Mouse (Mus musculus) kidney, embryonic 14.5 days (tissue): ENCODE data around the gene 4931428L18Rik. TPM values are rescaled to one million over a fixed set of nuclear protein-coding genes. Genes with fewer than 3 reads are reported as not detected.

ENCODE experiments used
- ATAC-seq: fragments of 200-750 bp; cut with Nextera tagmentation; 2 replicates; pipeline ENCODE4 v1.8.0; 2017; ENCODE audit warnings: moderate number of reproducible peaks, mild to moderate bottlenecking, moderate TSS enrichment, moderate library complexity; ENCODE audit not compliant: low FRiP score, low TSS enrichment
- H3K27ac ChIP-seq: fragments of 300-500 bp; sonication (generic); 2 replicates; pipeline ENCODE4 v1.5.1; 2014; ENCODE audit warnings: low read depth, mild to moderate bottlenecking, low read length, moderate library complexity, mixed read lengths
- H3K27me3 ChIP-seq: fragments of 300-500 bp; sonication (generic); 2 replicates; pipeline ENCODE4 v1.6.1; 2014; ENCODE audit warnings: mild to moderate bottlenecking, low read length; ENCODE audit not compliant: control insufficient read depth, insufficient read depth
- H3K36me3 ChIP-seq: fragments of 300-500 bp; sonication (generic); 2 replicates; pipeline ENCODE4 v1.6.1; 2014; ENCODE audit warnings: low read length, mixed read lengths; ENCODE audit not compliant: control insufficient read depth, insufficient read depth
- H3K4me1 ChIP-seq: fragments of 300-500 bp; sonication (generic); 2 replicates; pipeline ENCODE4 v1.6.1; 2014; ENCODE audit warnings: low read length, mixed read lengths; ENCODE audit not compliant: control insufficient read depth, insufficient read depth
- H3K4me2 ChIP-seq: fragments of 300-500 bp; sonication (generic); replicated peaks from 2 replicates; pipeline ENCODE4 v1.6.1; 2014; ENCODE audit warnings: low read depth, mild to moderate bottlenecking, low read length
- H3K4me3 ChIP-seq: fragments of 300-500 bp; sonication (generic); 2 replicates; pipeline ENCODE4 v1.5.1; 2014; ENCODE audit warnings: mild to moderate bottlenecking, low read length
- H3K9ac ChIP-seq: fragments of 300-500 bp; sonication (generic); 2 replicates; pipeline ENCODE4 v1.6.1; 2014; ENCODE audit warnings: low read depth, mild to moderate bottlenecking, low read length, moderate library complexity
- H3K9me3 ChIP-seq: fragments of 300-500 bp; sonication (generic); 2 replicates; pipeline ENCODE4 v1.6.1; 2016; ENCODE audit warnings: low read length; ENCODE audit not compliant: control insufficient read depth
- WGBS: fragments of 180-500 bp; shearing (Covaris S2); extraction: QIAGEN DNeasy Blood & Tissue Kit; methylation state at CpG from one replicate; pipeline ENCODE4 v1.1.7; 2014; 5-methylcytosine and 5-hydroxymethylcytosine counted together
- polyA plus RNA-seq: library from polyadenylated mRNA; unstranded; fragments of >200 nt; fragmentation: Nextera tagmentation; extraction: Ambion mirVana; gene quantifications from 2 replicates; pipeline ENCODE4 v1.2.1, GENCODE M21; 2014

4931428L18Rik gene
- polyA plus RNA-seq, 1 experiment from 2014 or later = not detected

DNA sequence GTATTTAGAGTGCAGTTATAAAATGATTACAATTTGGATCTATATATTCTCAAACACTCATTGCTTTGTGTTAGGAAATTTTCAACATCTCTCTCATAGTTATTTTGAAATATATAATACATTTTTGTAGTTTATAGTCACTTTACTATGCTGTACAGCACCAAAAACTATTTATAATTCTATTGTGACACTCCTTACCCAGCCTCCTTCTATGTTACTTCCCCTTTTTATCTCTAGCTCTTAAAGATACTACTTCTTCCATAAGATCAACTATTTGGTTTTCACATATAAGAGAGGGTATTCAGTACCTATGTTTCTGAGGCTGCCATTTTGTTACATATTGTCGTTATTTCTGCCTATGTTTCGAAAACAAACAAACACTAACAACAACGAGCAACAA, 114.5 kb downstream of the 4931428L18Rik start:
- no peak overlapping the region for H3K27ac ChIP-seq
- H3K4me1 ChIP-seq = no peaks in the 10 kb centered on the region
- no peaks in the 10 kb centered on the region for H3K36me3 ChIP-seq
- H3K4me2 ChIP-seq = no peak overlapping the region
- 90% methylated on average over 3 of the region's 3 CpGs for WGBS
- no peak overlapping the region for H3K4me3 ChIP-seq
- no peaks in the 10 kb centered on the region for H3K27me3 ChIP-seq
- no peaks in the 10 kb centered on the region for H3K9me3 ChIP-seq
- H3K9ac ChIP-seq = no peak overlapping the region
- ATAC-seq = no peak

DNA sequence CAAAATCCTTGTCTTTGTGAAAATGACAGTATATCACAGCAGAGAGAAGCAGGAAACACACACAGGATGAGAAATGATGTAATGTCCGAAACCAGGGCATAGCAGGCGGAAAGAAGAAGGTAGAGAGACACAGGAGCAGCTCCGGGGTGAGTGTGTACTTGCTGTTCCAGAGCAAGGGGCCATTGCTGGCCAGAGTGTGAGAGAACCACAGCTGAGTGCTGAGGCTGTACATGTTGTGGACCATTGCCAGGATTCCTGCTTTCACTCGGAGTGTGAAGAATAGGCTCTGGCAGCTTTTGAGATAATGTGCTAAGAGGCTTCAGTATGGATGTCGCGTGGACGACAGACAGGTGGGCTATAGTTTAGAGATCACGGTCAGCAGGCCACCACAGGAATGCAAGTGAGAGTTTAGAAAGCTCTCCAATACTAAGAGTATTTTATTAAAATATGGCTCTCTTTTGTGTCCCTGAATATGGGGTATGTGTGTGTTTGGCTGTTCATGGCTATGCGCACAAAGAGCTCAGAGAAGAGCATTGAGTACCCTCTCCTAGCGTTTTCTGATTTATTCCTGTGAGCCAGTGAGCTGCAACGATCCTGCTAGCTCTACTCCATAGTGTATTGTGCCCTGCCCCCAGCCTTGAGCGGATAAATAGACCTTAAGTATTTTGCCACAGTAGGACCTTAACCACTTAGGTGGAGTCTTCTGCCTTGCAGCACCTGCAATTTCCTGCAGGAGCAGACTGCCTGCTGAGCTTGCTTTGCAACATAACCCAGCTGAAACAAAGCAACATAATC, 119.4 kb downstream of the 4931428L18Rik start:
- no peak overlapping the region for H3K4me2 ChIP-seq
- no peak overlapping the region for H3K27ac ChIP-seq
- no peak for ATAC-seq

DNA sequence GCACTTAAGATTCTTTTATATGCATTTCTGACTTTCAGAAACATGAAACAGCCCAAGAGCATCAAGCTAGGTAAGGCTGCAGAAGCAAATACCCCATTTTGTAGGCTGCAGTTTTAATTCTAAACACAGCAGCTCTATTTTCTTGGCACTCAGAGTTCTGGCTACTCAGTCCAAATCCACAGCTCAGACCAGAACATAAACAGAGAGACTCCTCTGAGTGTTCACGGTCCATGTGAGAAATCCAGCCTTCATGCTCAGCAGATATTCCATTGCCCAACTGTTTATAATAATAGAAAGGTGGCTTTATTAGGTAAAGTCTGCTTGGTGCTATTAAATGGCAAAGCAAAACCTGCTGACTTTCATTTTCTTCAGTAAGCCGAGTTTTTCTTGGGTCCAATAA, 120.2 kb downstream of the 4931428L18Rik start:
- Histone ChIP-seq H3K4me2 (no peak overlapping the region), H3K27me3 (no peaks in the 10 kb centered on the region), H3K27ac (no peak overlapping the region), H3K4me3 (no peak overlapping the region), H3K9me3 (no peaks in the 10 kb centered on the region), H3K4me1 (no peaks in the 10 kb centered on the region), H3K36me3 (no peaks in the 10 kb centered on the region), H3K9ac (no peak overlapping the region)
- no peak for ATAC-seq
- 94% methylated on average over 2 of the region's 2 CpGs for WGBS

More for the DNA sequence above, 119.4 kb downstream of the 4931428L18Rik start:
- Histone ChIP-seq H3K4me1 (no peaks in the 10 kb centered on the region), H3K4me3 (no peak overlapping the region), H3K27me3 (no peaks in the 10 kb centered on the region), H3K9me3 (no peaks in the 10 kb centered on the region), H3K9ac (no peak overlapping the region), H3K36me3 (no peaks in the 10 kb centered on the region)
- 71% methylated on average over 12 of the region's 12 CpGs for WGBS

DNA sequence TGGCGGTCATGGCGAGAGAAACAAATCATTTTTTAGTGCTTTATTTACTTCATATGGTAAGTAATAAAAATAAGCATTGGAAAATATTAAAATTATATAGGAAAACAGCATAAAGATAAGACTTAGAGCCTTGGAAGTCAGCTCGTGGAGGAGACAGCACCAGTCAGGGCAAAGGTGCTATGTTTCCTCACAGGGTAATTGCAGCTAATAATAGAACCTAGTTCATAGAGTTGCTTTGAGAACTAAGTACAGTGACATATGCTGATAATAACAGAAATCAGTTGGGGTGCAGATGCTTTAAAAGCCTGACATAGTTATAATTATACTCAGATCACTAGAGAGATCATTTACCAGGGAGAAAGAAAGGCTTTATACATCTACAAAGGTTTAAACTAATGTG, 125.3 kb downstream of the 4931428L18Rik start:
- Histone ChIP-seq H3K4me2 (no peak overlapping the region), H3K4me3 (no peak overlapping the region), H3K9me3 (no peaks in the 10 kb centered on the region), H3K9ac (no peak overlapping the region), H3K27me3 (no peaks in the 10 kb centered on the region), H3K36me3 (no peaks in the 10 kb centered on the region), H3K4me1 (no peaks in the 10 kb centered on the region), H3K27ac (no peak overlapping the region)
- 87% methylated on average over 3 of the region's 3 CpGs for WGBS
- no peak for ATAC-seq

DNA sequence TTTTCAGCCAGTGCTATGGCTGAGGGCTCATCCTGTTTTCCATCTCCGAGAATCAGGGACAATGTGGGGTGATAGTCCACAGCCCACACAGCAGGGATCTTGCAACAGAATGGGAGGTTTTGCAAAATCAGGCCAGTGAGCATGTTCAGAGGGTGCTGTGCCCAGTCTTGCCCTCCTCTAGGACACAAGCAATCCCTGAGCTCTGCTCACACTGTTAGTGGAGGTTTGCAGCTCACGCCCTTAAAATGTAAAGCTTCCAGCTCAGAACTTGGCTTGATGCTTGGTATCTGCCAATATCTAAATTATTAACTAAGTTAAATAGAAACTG, 126.1 kb downstream of the 4931428L18Rik start:
- no peaks in the 10 kb centered on the region for H3K4me1 ChIP-seq
- H3K4me3 ChIP-seq = no peak overlapping the region
- H3K4me2 ChIP-seq = no peak overlapping the region
- H3K27me3 ChIP-seq = no peaks in the 10 kb centered on the region
- H3K27ac ChIP-seq = no peak overlapping the region
- H3K9me3 ChIP-seq = no peaks in the 10 kb centered on the region
- no peak overlapping the region for H3K9ac ChIP-seq
- WGBS = 66% methylated on average over 2 of the region's 2 CpGs
- no peaks in the 10 kb centered on the region for H3K36me3 ChIP-seq
- ATAC-seq = no peak

DNA sequence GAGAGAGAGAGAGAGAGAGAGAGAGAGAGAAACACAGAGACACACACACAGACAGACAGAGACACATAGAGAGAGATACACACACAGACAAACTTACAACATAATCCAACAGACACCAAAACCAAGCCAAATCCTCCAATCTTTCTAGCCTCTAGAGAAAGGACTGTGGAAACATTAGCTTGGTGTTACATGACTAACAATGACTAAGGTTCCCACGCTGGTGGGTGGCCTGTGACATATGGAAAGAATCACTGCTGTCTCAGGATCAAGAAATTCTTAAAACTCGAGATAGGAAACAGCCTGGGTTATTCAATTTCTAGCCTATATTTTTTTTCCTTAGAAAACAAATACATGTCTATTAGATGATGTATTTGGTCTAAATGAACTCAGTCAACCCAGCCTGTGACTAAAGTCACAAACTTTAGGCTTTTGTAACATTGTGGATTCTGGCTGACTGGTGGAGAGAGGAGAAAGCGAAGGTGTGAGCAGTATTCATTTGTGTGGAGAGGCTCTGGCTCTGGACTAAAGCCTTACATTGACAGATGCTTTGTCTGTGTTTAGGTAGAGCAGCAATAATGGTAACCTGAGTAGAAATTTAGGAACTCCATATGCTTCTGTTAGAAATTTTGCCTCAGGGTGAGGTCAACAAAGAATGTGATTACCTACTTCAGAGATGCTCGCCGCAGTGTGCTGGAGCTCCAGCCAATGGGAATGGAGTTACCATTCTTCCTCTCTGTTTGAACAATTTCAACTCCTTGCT, 126.6 kb downstream of the 4931428L18Rik start:
- no peak for ATAC-seq
- 54% methylated on average over 5 of the region's 5 CpGs for WGBS
- no peaks in the 10 kb centered on the region for H3K36me3 ChIP-seq
- no peak overlapping the region for H3K27ac ChIP-seq
- H3K4me3 ChIP-seq = no peak overlapping the region
- H3K9me3 ChIP-seq = no peaks in the 10 kb centered on the region
- H3K9ac ChIP-seq = no peak overlapping the region
- no peaks in the 10 kb centered on the region for H3K27me3 ChIP-seq
- H3K4me1 ChIP-seq = no peaks in the 10 kb centered on the region
- no peak overlapping the region for H3K4me2 ChIP-seq

DNA sequence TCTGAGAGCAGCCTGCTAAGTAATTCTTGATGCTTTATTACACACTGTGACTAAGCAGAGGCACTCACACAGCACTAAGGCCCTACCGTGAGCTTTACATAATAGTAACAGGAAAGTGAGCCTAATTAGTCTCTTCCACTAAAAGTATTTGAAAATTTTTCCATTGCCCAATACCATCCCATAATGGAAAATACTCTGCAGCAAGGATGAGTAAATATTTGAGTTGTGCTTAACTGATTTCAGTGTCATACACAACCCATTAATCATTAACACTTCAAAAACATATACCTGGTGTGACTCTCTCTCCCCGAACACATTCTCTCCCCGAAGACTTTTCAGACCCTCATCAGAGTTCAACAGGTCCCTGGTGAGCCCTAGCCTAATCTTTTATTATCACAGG, 127.7 kb downstream of the 4931428L18Rik start:
- Histone ChIP-seq H3K4me3 (no peak overlapping the region), H3K4me1 (no peaks in the 10 kb centered on the region), H3K27me3 (no peaks in the 10 kb centered on the region), H3K9ac (no peak overlapping the region), H3K36me3 (no peaks in the 10 kb centered on the region), H3K27ac (no peak overlapping the region), H3K4me2 (no peak overlapping the region), H3K9me3 (no peaks in the 10 kb centered on the region)
- 65% methylated on average over 3 of the region's 3 CpGs for WGBS
- ATAC-seq = no peak

DNA sequence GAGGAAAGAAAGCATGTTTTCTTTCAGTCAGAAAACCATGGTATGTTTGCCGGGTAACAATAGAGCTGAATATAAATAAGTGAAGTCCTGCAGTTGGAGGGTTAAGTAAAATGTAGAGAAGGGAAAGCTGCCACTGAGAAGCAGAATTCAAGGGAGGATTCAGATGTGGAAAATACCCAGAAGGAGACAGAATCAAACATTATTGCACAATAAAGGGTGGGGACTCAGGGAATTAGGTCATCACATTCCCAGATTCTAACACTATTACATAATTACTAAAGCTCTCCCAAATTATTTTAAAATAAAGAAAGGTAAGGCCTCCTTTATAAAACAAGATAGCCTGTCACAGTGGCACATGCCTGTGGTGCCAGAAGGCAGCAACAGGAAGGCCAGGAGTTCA, 128.5 kb downstream of the 4931428L18Rik start:
- no peak overlapping the region for H3K27ac ChIP-seq
- H3K4me3 ChIP-seq = no peak overlapping the region
- no peaks in the 10 kb centered on the region for H3K27me3 ChIP-seq
- no peaks in the 10 kb centered on the region for H3K9me3 ChIP-seq
- ATAC-seq = no peak
- no peaks in the 10 kb centered on the region for H3K36me3 ChIP-seq
- WGBS = 83% methylated on average over 1 of the region's 1 CpGs
- no peak overlapping the region for H3K4me2 ChIP-seq
- H3K9ac ChIP-seq = no peak overlapping the region
- H3K4me1 ChIP-seq = no peaks in the 10 kb centered on the region

DNA sequence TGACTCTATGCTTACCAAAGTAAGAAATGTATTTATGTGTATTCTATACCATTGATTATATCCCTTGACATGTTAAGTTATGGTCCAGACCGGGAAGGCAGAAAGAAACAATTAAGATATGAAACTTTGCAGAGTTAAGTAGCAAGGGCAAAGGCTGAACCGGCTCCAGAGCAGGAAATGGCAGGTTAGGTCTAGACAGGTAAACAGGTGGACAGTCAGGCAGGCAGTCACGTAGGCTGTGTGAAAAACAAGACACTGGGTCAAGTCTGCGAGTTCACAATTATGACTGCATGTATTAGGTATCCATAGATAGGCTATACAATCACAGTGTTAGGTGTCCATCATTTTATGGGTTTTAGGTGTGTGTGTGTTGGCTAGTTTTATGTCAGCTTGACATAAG, 133.8 kb downstream of the 4931428L18Rik start:
- ATAC-seq = no peak
- 84% methylated on average over 4 of the region's 4 CpGs for WGBS
- H3K9ac ChIP-seq = no peak overlapping the region

More for the DNA sequence above, 133.8 kb downstream of the 4931428L18Rik start:
- H3K9me3 ChIP-seq = no peaks in the 10 kb centered on the region
- H3K4me2 ChIP-seq = no peak overlapping the region
- H3K36me3 ChIP-seq = no peaks in the 10 kb centered on the region
- no peaks in the 10 kb centered on the region for H3K4me1 ChIP-seq
- H3K27me3 ChIP-seq = no peaks in the 10 kb centered on the region
- no peak overlapping the region for H3K4me3 ChIP-seq
- H3K27ac ChIP-seq = no peak overlapping the region
